Mouse (Mus musculus) neural tube, embryonic 12.5 days (tissue): ENCODE measurements at regions not wholly inside any gene's neighbourhood (a gene's known extent, or its start where the extent isn't known, plus 50 kb on each side); places are given as distances from the start of the nearest gene placed in this dataset.
A peak's percentile ranks its signal among the peaks of the same experiment; 100 is the strongest.

Experiments
- ATAC-seq: fragments of 200-750 bp; cut with Nextera tagmentation; 2 replicates; pipeline ENCODE4 v1.8.0; 2017; ENCODE audit warnings: low read depth, mild to moderate bottlenecking, moderate TSS enrichment, moderate library complexity; ENCODE audit not compliant: low FRiP score
- H3K27ac ChIP-seq: fragments of 300-500 bp; sonication (generic); 2 replicates; pipeline ENCODE4 v1.5.1; 2016
- H3K27me3 ChIP-seq: fragments of 300-500 bp; sonication (generic); replicated peaks from 2 replicates; pipeline ENCODE4 v1.6.1; 2016; ENCODE audit warnings: mild to moderate bottlenecking
- H3K36me3 ChIP-seq: fragments of 300-500 bp; sonication (generic); 2 replicates; pipeline ENCODE4 v1.6.1; 2016; ENCODE audit warnings: mild to moderate bottlenecking
- H3K4me1 ChIP-seq: fragments of 300-500 bp; sonication (generic); 2 replicates; pipeline ENCODE4 v1.6.1; 2016
- H3K4me2 ChIP-seq: fragments of 300-500 bp; sonication (generic); replicated peaks from 2 replicates; pipeline ENCODE4 v1.6.1; 2016; ENCODE audit warnings: mild to moderate bottlenecking
- H3K4me3 ChIP-seq: fragments of 300-500 bp; sonication (generic); 2 replicates; pipeline ENCODE4 v1.5.1; 2016
- H3K9ac ChIP-seq: fragments of 300-500 bp; sonication (generic); 2 replicates; pipeline ENCODE4 v1.6.1; 2016; ENCODE audit warnings: mild to moderate bottlenecking
- H3K9me3 ChIP-seq: fragments of 300-500 bp; sonication (generic); 2 replicates; pipeline ENCODE4 v1.6.1; 2016; ENCODE audit warnings: mild to moderate bottlenecking
- WGBS: fragments of 180-500 bp; shearing (Covaris S2); methylation state at CpG from one replicate; pipeline ENCODE4 v1.1.7; 2016; 5-methylcytosine and 5-hydroxymethylcytosine counted together

DNA sequence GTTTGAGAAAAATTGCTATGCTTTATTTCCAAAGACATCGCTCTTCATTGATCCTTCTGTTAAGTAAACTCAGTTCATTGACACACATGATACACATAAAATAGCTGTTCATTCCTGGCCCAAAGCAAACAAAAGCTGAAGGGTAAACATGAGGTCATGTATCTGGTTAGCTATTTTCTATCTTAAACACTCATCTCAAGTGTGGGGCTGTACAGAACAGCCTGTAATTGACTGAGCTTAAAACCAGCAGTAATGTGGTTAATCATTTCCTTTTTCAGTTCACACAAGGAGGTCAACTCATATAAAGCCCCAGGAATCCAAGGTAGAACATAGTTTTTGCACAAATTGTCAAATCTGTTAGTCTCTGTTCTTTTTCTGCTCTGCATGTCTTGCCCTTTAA lies 94.5 kb downstream of the Cldn17 start:
- Histone ChIP-seq H3K27ac (no peak overlapping the region), H3K4me3 (no peak overlapping the region), H3K4me1 (no peaks in the 10 kb centered on the region), H3K9me3 (no peaks in the 10 kb centered on the region), H3K36me3 (no peaks in the 10 kb centered on the region), H3K9ac (no peak overlapping the region), H3K27me3 (no peaks in the 10 kb centered on the region), H3K4me2 (no peak overlapping the region)
- no peak for ATAC-seq
- WGBS, result 93% methylated on average over 1 of the region's 1 CpGs

DNA sequence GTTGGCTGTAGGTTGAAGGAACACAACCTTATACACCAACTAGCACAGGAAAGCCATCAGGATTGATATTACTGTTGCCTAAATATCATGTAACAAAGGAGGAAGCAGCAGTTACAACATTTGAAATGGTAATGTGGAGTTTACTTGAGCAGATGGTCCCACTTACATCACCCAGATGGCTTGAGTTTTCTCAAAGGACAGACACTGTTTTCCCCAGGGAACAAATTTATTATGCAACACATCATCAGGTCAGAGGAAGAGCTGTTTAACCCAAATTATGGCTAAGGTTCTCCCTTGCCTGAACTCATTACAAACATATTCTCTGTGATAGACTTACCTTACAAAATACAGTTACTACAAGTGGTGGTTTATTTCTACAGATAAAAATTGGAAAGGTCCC lies 98.6 kb downstream of the Cldn17 start:
- H3K27ac ChIP-seq, result no peak overlapping the region
- no peak overlapping the region for H3K4me3 ChIP-seq
- no peaks in the 10 kb centered on the region for H3K27me3 ChIP-seq
- H3K4me1 ChIP-seq, result no peaks in the 10 kb centered on the region
- H3K9ac ChIP-seq, result no peak overlapping the region
- no peak overlapping the region for H3K4me2 ChIP-seq
- H3K9me3 ChIP-seq, result no peaks in the 10 kb centered on the region
- no peak for ATAC-seq
- no peaks in the 10 kb centered on the region for H3K36me3 ChIP-seq

- H3K4me3 ChIP-seq, result no peak overlapping the region
- no peak overlapping the region for H3K4me2 ChIP-seq
- H3K4me1 ChIP-seq, result no peaks in the 10 kb centered on the region
- H3K27ac ChIP-seq, result no peak overlapping the region
- H3K9ac ChIP-seq, result no peak overlapping the region
- H3K36me3 ChIP-seq, result no peaks in the 10 kb centered on the region
- ATAC-seq, result no peak
- 75% methylated on average over 4 of the region's 4 CpGs for WGBS
- no peaks in the 10 kb centered on the region for H3K9me3 ChIP-seq
- no peaks in the 10 kb centered on the region for H3K27me3 ChIP-seq
Measured at GRCm38 (mm10) chr16:88404331-88404730, 102.4 kb downstream of the Cldn17 start.

DNA sequence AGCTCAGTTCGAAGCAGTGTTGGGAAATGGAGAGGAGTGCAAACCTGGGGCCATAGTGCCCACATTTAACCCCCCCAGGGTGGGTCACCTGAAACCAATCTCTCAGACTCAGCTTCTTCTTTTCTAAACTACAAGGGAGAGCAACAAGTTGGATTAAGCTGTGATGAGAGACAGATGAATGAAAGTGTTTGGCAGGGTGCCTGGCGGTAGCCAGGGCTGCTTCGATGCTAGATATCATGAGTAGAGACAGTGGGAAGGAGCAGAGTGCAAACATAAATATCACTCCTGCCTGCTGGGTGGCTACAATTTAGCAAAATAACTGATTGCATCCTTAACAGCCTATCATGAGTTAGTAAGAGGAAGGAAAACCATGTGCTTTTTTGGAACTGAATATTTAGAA lies 106.9 kb downstream of the Cldn17 start:
- WGBS, result 85% methylated on average over 3 of the region's 3 CpGs

DNA sequence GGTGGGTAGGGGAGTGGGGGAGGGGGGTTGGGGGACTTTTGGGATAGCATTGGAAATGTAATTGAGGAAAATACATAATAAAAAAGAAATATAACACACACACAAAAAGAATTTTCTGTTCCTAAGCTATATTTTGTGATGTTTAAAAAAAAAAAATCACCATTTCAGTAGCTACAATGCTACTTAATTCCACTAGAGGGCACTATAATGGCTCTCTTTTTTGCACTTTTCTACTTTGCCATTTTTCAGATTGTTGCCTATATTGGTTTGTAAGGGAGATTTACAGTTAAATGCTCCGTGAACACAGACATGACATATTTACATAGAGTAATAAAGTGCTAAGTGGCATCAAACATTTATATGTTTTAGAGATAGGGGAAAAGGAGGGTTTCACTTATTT lies 102.7 kb upstream of the Grik1 start:
- no peak overlapping the region for H3K4me3 ChIP-seq
- H3K4me2 ChIP-seq, result no peak overlapping the region
- H3K9ac ChIP-seq, result no peak overlapping the region
- H3K27me3 ChIP-seq, result no peaks in the 10 kb centered on the region
- H3K4me1 ChIP-seq, result no peaks in the 10 kb centered on the region
- no peaks in the 10 kb centered on the region for H3K36me3 ChIP-seq
- WGBS, result 41% methylated on average over 1 of the region's 1 CpGs
- H3K9me3 ChIP-seq, result no peaks in the 10 kb centered on the region
- ATAC-seq, result no peak
- H3K27ac ChIP-seq, result no peak overlapping the region

More for the DNA sequence above, 106.9 kb downstream of the Cldn17 start:
- no peaks in the 10 kb centered on the region for H3K36me3 ChIP-seq
- no peak overlapping the region for H3K9ac ChIP-seq
- no peaks in the 10 kb centered on the region for H3K4me1 ChIP-seq
- no peak overlapping the region for H3K4me2 ChIP-seq
- no peaks in the 10 kb centered on the region for H3K27me3 ChIP-seq
- no peak overlapping the region for H3K27ac ChIP-seq
- ATAC-seq, result no peak
- H3K4me3 ChIP-seq, result no peak overlapping the region
- no peaks in the 10 kb centered on the region for H3K9me3 ChIP-seq

DNA sequence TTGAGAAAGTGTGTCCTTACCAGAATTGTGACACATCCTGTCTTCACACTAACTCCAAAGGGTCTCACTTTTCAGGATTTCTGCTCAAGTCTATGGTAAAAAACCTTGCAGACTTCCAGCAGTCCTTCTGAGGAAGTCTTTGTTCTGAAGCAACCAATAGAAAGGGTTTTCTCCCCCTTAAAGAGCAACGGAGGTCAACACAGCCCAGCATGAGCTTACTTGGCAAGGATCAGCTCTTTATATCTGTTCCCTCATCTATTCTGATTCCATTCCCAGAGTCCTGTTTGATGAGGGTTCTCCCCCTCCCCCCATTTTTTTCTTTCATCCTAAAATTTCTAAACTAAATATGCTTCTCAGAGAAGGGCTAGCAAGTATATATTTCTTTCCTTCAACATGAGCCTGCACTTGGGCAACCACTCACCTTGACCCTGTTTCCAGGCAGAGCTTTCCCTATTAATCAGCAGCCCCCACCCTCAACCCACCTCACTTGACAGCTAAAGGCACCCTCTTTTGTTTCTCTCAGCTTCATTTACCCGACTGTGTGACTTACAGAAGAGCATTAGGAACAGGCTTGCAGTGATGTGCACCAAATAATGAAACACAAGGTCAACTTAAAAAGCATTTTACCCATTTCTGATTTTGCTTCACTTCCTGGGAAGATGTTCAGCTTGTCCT lies 91.7 kb upstream of the Grik1 start:
- H3K4me1 ChIP-seq, result no peaks in the 10 kb centered on the region
- 0% methylated on average over 2 of the region's 2 CpGs for WGBS
- H3K36me3 ChIP-seq, result no peaks in the 10 kb centered on the region
- no peak overlapping the region for H3K4me2 ChIP-seq
- ATAC-seq, result no peak
- H3K9ac ChIP-seq, result no peak overlapping the region
- no peak overlapping the region for H3K4me3 ChIP-seq
- H3K9me3 ChIP-seq, result no peaks in the 10 kb centered on the region
- H3K27ac ChIP-seq, result no peak overlapping the region
- H3K27me3 ChIP-seq, result no peaks in the 10 kb centered on the region

DNA sequence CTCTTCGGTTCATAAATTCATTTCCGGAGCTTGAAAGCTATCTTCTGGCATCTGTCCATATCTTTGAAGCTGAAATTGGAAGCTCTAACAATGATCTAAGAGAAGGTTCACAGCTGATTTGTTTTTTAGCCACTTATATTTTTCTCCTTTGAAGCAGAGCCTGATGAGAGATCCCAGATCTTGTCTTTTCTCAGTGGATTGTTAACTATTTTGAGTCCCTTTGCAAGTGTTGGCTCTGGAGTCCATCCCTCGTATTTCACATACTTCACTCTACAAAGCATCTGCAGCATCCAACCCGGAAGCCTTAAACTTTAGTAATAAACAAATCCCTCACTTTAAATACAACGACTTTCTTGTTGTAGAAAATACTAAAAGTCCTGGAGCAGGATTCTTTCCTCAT lies 85.6 kb upstream of the Grik1 start:
- Histone ChIP-seq H3K4me1 (peaks cover 3% of the 10 kb centered on the region; the same call in 1 of the 2 replicates), H3K27me3 (no peaks in the 10 kb centered on the region), H3K4me3 (no peak overlapping the region), H3K9ac (no peak overlapping the region), H3K9me3 (no peaks in the 10 kb centered on the region), H3K36me3 (no peaks in the 10 kb centered on the region), H3K27ac (no peak overlapping the region), H3K4me2 (no peak overlapping the region)
- WGBS, result 82% methylated on average over 5 of the region's 5 CpGs
- ATAC-seq, result no peak

GRCm38 (mm10) chr16:88374612-88375011 lies 84.5 kb upstream of the Grik1 start:
- H3K9ac ChIP-seq, result no peak overlapping the region
- WGBS, result 20% methylated on average over 2 of the region's 2 CpGs
- no peaks in the 10 kb centered on the region for H3K36me3 ChIP-seq

DNA sequence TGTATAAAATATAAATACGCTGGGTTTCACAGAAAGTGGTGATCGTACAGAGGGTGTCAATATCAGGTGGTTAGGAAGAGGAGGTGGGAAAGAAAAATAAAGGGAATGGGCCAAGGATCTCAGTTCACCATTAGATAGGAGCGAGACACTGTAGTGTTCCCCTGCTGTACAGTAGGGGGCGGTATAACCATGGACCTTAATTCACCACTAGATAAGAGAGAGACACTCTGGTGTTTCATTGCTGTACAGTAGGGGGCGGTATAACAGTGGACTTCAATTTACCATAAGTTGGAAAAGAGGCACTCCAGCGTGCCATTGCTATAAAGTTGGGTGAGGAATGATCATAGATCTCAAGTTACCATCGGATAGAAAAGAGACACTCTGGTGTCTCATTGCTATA lies 82.0 kb upstream of the Grik1 start:
- ATAC-seq, result peak; percentile 74
- 41% methylated on average over 7 of the region's 7 CpGs for WGBS

More at GRCm38 (mm10) chr16:88374612-88375011, 84.5 kb upstream of the Grik1 start:
- no peaks in the 10 kb centered on the region for H3K27me3 ChIP-seq
- no peaks in the 10 kb centered on the region for H3K9me3 ChIP-seq
- H3K4me1 ChIP-seq, result peaks cover 3% of the 10 kb centered on the region; the same call in 1 of the 2 replicates
- H3K4me2 ChIP-seq, result no peak overlapping the region
- no peak overlapping the region for H3K27ac ChIP-seq
- no peak for ATAC-seq
- no peak overlapping the region for H3K4me3 ChIP-seq

GRCm38 (mm10) chr16:88368146-88368545 lies 78.1 kb upstream of the Grik1 start:
- 59% methylated on average over 6 of the region's 6 CpGs for WGBS
- Histone ChIP-seq H3K4me1 (no peaks in the 10 kb centered on the region), H3K4me2 (no peak overlapping the region), H3K36me3 (no peaks in the 10 kb centered on the region), H3K9me3 (no peaks in the 10 kb centered on the region), H3K27me3 (no peaks in the 10 kb centered on the region), H3K9ac (no peak overlapping the region), H3K4me3 (no peak overlapping the region), H3K27ac (no peak overlapping the region)
- no peak for ATAC-seq

More for the DNA sequence above, 82.0 kb upstream of the Grik1 start:
- Histone ChIP-seq H3K9me3 (no peaks in the 10 kb centered on the region), H3K9ac (no peak overlapping the region), H3K36me3 (no peaks in the 10 kb centered on the region), H3K27me3 (no peaks in the 10 kb centered on the region), H3K4me2 (no peak overlapping the region), H3K4me1 (peaks cover 3% of the 10 kb centered on the region; the same call in 1 of the 2 replicates), H3K27ac (no peak overlapping the region), H3K4me3 (no peak overlapping the region)

GRCm38 (mm10) chr16:88367162-88367561 lies 77.1 kb upstream of the Grik1 start:
- H3K36me3 ChIP-seq, result no peaks in the 10 kb centered on the region
- H3K9ac ChIP-seq, result no peak overlapping the region
- H3K4me1 ChIP-seq, result no peaks in the 10 kb centered on the region
- H3K27ac ChIP-seq, result no peak overlapping the region
- no peaks in the 10 kb centered on the region for H3K9me3 ChIP-seq
- no peak for ATAC-seq
- WGBS, result 73% methylated on average over 1 of the region's 1 CpGs
- no peaks in the 10 kb centered on the region for H3K27me3 ChIP-seq
- H3K4me2 ChIP-seq, result no peak overlapping the region
- H3K4me3 ChIP-seq, result no peak overlapping the region

DNA sequence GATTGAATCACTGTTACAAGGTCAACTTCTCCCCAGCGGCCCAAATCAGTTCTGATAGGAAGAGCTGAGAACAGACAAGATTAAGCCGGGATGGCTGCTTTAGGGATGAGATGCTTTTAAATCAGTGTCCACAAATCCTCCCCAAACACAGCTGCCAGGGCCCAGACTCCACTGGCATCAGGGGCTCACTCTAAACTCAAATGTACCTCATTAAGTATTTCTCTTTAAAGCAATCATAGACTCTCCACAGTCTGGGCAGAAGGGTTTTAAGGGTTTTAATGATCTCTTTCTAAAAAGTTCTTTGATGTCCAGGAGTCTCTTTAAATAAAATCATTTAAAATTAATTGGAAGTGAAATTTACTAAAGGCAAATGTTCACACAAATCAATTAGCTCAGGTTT lies 70.0 kb upstream of the Grik1 start:
- ATAC-seq, result no peak
- no peaks in the 10 kb centered on the region for H3K4me1 ChIP-seq
- H3K4me2 ChIP-seq, result no peak overlapping the region
- H3K9ac ChIP-seq, result no peak overlapping the region
- H3K27ac ChIP-seq, result no peak overlapping the region
- no peaks in the 10 kb centered on the region for H3K27me3 ChIP-seq
- no peaks in the 10 kb centered on the region for H3K9me3 ChIP-seq
- no peak overlapping the region for H3K4me3 ChIP-seq
- 43% methylated on average over 2 of the region's 2 CpGs for WGBS
- H3K36me3 ChIP-seq, result no peaks in the 10 kb centered on the region
